Mouse (Mus musculus) A20 (cell line): ENCODE data around the gene Cacng3.

Experiments used
- DNase-seq: peaks from one replicate; pipeline ENCODE4 v3.0.0-alpha.2; 2011; ENCODE audit warnings: low read depth, low spot score

Gene Cacng3

GRCm38 (mm10) chr7:122718540-122718939, 48.2 kb downstream of the Cacng3 start:
- DNase-seq, result no peak

DNA sequence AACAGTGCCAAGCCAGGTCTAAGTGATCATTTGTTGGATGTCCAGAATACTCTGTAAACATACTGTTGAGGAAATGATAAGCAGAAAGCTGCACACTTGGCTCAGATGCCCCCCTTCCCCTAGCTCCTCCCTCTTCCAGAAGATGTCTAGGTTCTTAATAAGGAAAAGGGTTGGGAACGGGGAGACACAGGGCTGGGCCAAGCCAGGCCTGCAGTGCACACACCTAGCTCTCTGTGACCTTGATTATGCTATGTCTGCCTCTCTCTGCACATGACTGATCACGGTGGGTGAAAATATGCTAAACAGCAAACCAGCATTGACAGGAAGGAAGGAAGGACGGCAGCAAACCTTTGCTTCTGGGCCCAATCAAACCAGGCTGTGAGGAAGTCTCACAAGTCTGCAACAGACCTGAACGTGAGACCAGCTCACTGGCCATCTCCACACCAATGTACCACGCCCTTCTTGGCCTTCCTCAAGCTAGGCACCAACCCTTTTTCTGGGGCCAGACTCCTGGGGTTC, 53.1 kb downstream of the Cacng3 start:
- DNase-seq, result no peak

- DNase-seq, result no peak
These were observed 56.1 kb downstream of the Cacng3 start for GRCm38 (mm10) chr7:122726376-122726775.

DNA sequence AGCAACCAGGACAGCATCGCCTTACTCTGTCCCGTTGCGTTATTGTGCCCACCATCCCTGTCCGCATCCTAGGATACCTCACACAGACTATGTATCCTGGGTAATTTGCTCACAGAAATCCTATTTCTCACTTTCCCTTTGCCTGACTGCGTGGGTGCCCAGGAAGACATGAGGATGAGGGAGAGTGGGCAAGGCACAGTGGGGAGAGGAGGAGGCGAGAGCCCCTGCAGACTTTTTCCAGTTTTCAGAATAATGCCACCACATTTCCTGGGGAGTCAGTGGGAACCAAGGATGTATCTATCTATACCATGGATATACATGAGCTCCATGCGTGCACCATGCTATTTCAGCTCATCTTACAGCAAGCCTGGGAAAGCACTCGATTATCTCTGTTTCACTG, 57.9 kb downstream of the Cacng3 start:
- DNase-seq, result no peak

DNA sequence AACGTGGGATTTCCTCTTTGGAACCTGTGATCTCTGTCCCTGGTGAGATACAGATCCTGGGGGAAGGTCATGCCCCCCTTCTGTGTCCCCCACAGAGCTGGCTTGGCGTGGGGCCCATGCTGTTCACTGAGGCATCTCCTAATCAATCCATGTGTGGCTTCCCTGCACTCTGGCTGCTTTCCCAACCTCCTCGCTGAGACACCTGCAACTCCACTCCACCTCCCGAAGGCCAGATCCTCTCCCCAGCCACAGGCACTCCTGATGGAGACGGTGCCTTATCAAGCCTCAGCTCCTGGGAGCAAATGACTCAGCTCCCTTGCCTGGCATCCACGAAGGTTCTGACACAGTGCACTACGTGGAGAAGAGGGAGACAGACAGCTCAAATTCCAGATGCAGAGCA, 58.6 kb downstream of the Cacng3 start:
- no peak for DNase-seq

GRCm38 (mm10) chr7:122735323-122735722, 65.0 kb downstream of the Cacng3 start:
- no peak for DNase-seq

DNA sequence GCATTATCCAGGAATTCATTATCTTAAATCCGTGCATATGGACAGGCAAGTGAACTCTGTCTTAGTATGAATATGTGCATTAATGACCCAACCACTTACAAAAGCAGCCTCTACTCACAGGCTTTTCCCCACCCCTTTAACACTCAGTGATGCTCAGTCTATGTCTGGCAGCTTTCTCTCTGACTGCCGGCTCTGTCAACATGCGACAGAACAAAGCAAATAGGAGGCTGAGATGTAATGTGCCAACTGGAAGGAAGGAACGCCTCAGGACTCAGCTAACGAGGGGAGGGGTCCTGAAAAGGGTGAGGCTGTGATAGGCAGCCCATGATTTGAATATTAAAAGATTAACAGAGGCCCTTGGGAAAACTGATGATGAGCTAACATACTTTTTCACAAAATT, 68.2 kb downstream of the Cacng3 start:
- no peak for DNase-seq

DNA sequence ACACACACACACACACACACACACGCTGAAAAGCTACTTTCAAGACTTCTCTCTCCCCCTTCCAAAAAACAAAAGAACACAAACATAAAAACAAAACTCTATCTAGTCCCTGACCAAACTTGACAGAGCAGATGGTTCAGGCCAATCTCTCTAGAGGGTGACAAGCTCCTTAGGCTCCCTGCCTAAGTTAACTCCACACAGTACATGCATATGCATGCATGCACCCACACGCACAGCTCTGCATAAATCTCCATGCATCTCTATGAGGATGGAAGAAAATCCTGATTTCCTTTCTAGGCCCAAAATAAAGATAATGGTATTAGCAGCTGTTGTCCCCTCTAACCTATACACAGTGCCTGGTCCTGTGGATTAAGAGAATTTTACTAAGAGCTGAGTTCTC, 70.4 kb downstream of the Cacng3 start:
- DNase-seq, result no peak

DNA sequence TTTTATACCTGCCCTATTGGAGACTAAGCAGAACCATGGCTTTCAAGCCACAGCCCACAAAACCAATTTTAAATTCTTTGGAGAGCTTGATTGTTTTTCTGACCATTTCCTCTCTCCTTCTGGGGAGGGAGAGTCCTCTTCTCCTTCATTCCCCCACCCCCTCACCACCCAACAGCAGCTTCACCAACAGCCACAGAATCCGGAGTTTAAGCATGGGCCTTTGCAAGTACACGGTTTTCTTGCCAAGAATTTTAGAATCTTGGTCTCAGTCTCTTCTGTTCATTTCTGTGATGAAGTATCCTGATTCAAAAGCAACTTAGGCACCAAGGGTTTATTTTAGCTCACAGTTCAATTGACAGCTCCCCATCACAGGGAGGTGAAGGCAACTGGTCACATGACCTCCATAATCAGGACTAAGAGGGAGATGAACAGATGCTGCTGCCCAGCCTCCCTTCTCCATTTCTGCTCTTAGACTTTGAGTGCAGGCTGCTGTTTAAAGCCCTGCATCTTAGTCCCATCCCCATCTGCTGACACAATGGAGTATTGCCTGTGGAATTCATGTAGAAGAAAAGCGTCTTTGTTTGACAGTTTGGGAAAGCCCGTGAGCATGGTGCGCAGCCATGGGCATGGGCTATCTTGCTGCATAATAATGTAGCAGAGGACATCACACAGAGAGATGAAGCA, 85.8 kb downstream of the Cacng3 start:
- DNase-seq, result no peak

DNA sequence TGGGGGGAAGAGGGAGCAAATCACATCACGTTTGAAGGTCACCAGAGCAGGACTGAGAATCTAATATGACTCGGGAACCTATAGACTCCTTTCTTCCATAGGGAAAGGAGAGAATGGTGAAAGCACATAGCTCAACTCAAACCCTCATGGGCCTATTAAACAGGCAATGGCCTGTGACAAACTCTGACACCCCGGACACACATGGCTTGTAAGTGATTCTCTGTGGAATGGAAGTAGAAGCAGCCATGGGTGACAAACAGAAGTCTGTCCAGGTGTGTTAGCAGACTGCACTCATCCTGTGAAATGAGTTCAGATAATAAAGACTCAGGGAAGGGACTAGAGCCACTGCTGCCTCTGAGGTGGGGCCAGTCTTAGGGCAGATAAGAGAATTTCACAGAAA, 88.4 kb downstream of the Cacng3 start:
- peak; percentile 5 for DNase-seq

DNA sequence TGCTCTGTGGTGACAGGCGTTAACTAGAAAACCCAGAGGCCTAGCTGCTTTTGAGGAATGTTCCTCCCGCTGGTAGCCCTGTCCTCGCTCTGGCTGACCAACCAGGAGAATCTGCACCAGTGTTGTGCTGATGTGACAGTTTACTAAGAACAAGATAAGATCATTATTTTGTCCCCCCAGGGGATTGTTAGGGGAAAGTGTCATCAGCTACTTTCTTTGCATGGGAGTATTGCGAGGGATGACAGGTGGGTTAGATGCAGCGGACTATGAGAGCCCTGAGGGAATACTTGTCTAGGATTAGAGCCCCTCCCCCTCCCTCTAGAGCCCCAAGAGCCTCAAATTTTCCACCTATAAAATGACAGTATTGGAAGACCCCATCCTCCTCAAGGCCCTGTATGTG, 94.2 kb downstream of the Cacng3 start:
- no peak for DNase-seq

DNA sequence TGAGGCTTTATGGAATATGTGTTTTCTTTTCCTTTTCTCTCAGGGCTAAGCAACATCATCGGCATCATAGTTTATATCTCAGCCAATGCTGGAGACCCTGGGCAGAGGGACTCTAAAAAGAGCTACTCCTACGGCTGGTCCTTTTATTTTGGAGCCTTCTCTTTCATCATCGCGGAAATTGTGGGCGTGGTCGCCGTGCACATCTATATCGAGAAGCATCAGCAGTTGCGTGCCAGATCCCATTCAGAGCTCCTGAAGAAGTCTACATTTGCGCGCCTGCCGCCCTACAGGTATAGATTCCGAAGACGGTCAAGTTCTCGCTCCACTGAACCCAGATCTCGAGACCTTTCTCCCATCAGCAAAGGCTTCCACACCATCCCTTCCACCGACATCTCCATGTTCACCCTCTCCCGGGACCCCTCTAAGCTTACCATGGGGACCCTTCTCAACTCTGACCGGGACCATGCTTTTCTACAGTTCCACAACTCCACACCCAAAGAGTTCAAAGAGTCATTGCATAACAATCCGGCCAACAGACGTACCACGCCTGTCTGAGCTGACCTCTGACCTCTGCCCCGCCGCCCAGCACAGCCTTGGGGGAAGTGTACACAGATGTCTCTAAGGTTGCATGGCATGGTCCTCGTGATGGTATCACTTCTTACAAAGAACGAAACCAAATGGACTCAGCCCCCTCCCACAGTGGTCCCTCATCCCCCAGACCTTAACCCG, 98.2 kb downstream of the Cacng3 start:
- DNase-seq, result no peak

DNA sequence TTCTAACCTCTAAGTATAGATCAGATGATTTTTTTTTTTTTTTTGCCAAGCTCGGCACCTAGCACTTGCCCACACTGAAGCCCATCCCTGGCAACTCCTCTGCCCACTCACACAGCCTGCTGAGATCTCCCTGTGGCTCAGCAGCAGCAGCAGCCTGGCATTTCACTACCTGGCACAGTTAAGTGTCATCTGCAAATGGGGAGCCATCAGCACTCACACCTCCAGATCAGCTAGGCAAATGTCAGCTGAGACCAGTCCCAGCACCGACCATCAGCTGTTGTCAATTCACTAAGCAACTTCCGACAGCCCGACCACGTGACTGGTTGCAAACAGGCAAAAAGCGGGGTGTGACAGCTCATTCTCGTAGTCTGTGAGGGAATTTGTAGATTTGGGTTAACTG, 109.3 kb downstream of the Cacng3 start:
- DNase-seq, result no peak

- DNase-seq, result no peak
These were observed 119.6 kb downstream of the Cacng3 start for GRCm38 (mm10) chr7:122789929-122790328.

DNA sequence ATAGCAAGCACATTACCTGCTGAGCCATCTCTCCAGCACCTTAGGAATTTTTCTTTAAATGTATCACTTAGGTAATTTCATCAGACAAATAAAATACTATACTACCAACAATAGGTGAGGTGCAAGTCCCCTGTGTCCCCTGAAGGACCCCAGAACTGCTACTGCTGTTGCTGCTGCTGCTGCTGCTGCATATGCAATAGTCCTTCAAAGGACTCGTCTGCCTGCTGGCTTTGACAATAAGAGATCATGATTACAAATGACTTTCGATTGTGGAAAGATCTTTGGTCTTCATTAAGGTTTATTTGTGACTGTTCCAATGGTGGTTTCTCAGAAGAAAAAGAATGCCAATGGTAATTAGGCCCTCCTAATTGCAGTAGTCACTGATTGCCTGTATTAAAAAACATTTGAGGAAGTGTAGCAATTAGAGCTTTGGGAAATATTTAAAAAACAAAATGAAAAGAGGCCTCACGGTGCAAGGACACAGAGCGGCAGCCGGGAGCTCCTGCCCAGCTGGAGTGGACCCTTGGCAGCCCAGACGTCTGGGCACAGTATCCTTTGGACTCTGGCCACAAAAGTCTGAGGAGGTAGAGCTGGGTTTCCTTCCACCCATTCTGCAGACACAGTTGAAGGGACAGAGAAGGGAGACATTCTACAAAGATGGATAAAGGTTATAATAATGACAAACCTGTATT, 123.5 kb downstream of the Cacng3 start:
- DNase-seq, result no peak

GRCm38 (mm10) chr7:122795140-122795539, 124.8 kb downstream of the Cacng3 start:
- DNase-seq, result no peak

- DNase-seq, result no peak
These were observed 130.5 kb downstream of the Cacng3 start for GRCm38 (mm10) chr7:122800821-122801220.

- DNase-seq, result no peak
These were observed 133.7 kb downstream of the Cacng3 start for GRCm38 (mm10) chr7:122803839-122804496.

- DNase-seq, result peak; percentile 18
These were observed 136.2 kb downstream of the Cacng3 start for GRCm38 (mm10) chr7:122806531-122806930.

- no peak for DNase-seq
These were observed 143.4 kb downstream of the Cacng3 start for GRCm38 (mm10) chr7:122813724-122814123.

- DNase-seq, result no peak
These were observed 147.3 kb downstream of the Cacng3 start for GRCm38 (mm10) chr7:122817565-122817964.
